In genomic region chr12:33210856-33211255, GRCm38 (mm10) we compare ENCODE assay signal across 23 mouse cellular contexts.
"Had no signal": no experiment of that assay in that cellular context is flagged by ENCODE, and none has a peak within 500 bp of the region (broad histone marks: within the 10 kb centered on the region; RNA-seq: fewer than 3 reads in every experiment).

No protein-coding gene starts in this region.

- H3K4me3 ChIP-seq: gastrocnemius, adult 2 months; heart, embryonic 10.5 days; heart, embryonic 12.5 days; hindbrain, embryonic 10.5 days; hindbrain, embryonic 12.5 days; intestine, embryonic 15.5 days; layer of hippocampus, adult 2 months; left cerebral cortex, adult 2 months; limb, embryonic 10.5 days; limb, embryonic 12.5 days had no signal

- H3K9ac ChIP-seq: heart, embryonic 12.5 days; hindbrain, embryonic 12.5 days; hindbrain, embryonic 14.5 days; intestine, embryonic 15.5 days; limb, embryonic 12.5 days had no signal

- H3K9me3 ChIP-seq: heart, embryonic 10.5 days; heart, embryonic 12.5 days; hindbrain, embryonic 10.5 days; hindbrain, embryonic 12.5 days; intestine, embryonic 15.5 days; limb, embryonic 10.5 days; limb, embryonic 12.5 days had no signal

- H3K4me2 ChIP-seq: heart, embryonic 12.5 days; hindbrain, embryonic 12.5 days; hindbrain, embryonic 14.5 days; intestine, embryonic 15.5 days; limb, embryonic 12.5 days had no signal

- H3K36me3 ChIP-seq: heart, embryonic 12.5 days; hindbrain, embryonic 12.5 days; intestine, embryonic 15.5 days; limb, embryonic 12.5 days had no signal

- DNase-seq: gastrocnemius, adult 2 months; gastrocnemius, postnatal 10 days; gastrocnemius, postnatal 25 days; heart, adult 18-20 months; heart, postnatal 10 days; heart, postnatal 4 days; kidney, adult 18-20 months; kidney, adult 8-10 months; kidney, postnatal 10 days; kidney, postnatal 25 days; kidney, postnatal 4 days had no signal

- H3K27me3 ChIP-seq: heart, embryonic 12.5 days; hindbrain, embryonic 12.5 days; intestine, embryonic 15.5 days; limb, embryonic 12.5 days had no signal

- ATAC-seq: hindbrain, embryonic 16.5 days; inflammation-experienced regulatory T-cells, adult 6 months; intestine, embryonic 15.5 days had no signal

- H3K4me1 ChIP-seq: heart, embryonic 12.5 days; hindbrain, embryonic 10.5 days; hindbrain, embryonic 12.5 days; intestine, embryonic 15.5 days; limb, embryonic 10.5 days; limb, embryonic 12.5 days had no signal

- H3K27ac ChIP-seq: heart, embryonic 10.5 days; hindbrain, embryonic 10.5 days; hindbrain, embryonic 12.5 days; hindbrain, embryonic 14.5 days; intestine, embryonic 15.5 days; layer of hippocampus, adult 2 months; left cerebral cortex, adult 2 months; limb, embryonic 10.5 days; limb, embryonic 12.5 days had no signal
